Mouse (Mus musculus) heart, embryonic 16.5 days (tissue): ENCODE results near the gene Tpgs1. TPM values are rescaled to one million over a fixed set of nuclear protein-coding genes. Genes with fewer than 3 reads are reported as not detected.

Source experiments
- ATAC-seq: fragments of 200-750 bp; cut with Nextera tagmentation; replicated peaks from 2 replicates; pipeline ENCODE4 v1.8.0; 2017; ENCODE audit warnings: moderate number of reproducible peaks; ENCODE audit not compliant: insufficient read depth, low FRiP score; ENCODE audit errors: extremely low read depth
- H3K27ac ChIP-seq: fragments of 300-500 bp; sonication (generic); 2 replicates; pipeline ENCODE4 v1.5.1; 2014; ENCODE audit warnings: mild to moderate bottlenecking, low read length, control low read depth, moderate library complexity
- H3K27me3 ChIP-seq: fragments of 300-500 bp; sonication (generic); 2 replicates; pipeline ENCODE4 v1.6.1; 2014; ENCODE audit warnings: low read length, mixed read lengths; ENCODE audit not compliant: control insufficient read depth, insufficient read depth
- H3K36me3 ChIP-seq: fragments of 300-500 bp; sonication (generic); 2 replicates; pipeline ENCODE4 v1.6.1; 2014; ENCODE audit not compliant: control insufficient read depth, insufficient read depth
- H3K4me1 ChIP-seq: fragments of 300-500 bp; sonication (generic); 2 replicates; pipeline ENCODE4 v1.6.1; 2014; ENCODE audit warnings: low read length, mixed read lengths; ENCODE audit not compliant: control insufficient read depth, insufficient read depth
- H3K4me2 ChIP-seq: fragments of 300-500 bp; sonication (generic); 2 replicates; pipeline ENCODE4 v1.6.1; 2014; ENCODE audit warnings: low read depth, mild to moderate bottlenecking, control low read depth, low read length
- H3K4me3 ChIP-seq: fragments of 300-500 bp; sonication (generic); 2 replicates; pipeline ENCODE4 v1.5.1; 2014; ENCODE audit warnings: mild to moderate bottlenecking, control low read depth, low read length
- H3K9ac ChIP-seq: fragments of 300-500 bp; sonication (generic); 2 replicates; pipeline ENCODE4 v1.6.1; 2014; ENCODE audit warnings: low read length, control low read depth
- H3K9me3 ChIP-seq: fragments of 300-500 bp; sonication (generic); replicated peaks from 2 replicates; pipeline ENCODE4 v1.6.1; 2016; ENCODE audit warnings: low read length; ENCODE audit not compliant: control insufficient read depth
- WGBS: fragments of 180-500 bp; shearing (Covaris S2); extraction: QIAGEN DNeasy Blood & Tissue Kit; methylation state at CpG from one replicate; pipeline ENCODE4 v1.1.7; 2014; 5-methylcytosine and 5-hydroxymethylcytosine counted together
- polyA plus RNA-seq: library from polyadenylated mRNA; unstranded; fragments of >200 nt; fragmentation: Nextera tagmentation; extraction: Ambion mirVana; gene quantifications from 2 replicates; pipeline ENCODE4 v1.2.1, GENCODE M21; 2015

Gene Tpgs1
- polyA plus RNA-seq, 1 experiment from 2014 or later: 47.0 TPM

- Histone ChIP-seq H3K27me3 (peaks cover 48% of the 10 kb centered on the region), H3K9me3 (no peaks in the 10 kb centered on the region; the same call in 1 of the 2 replicates), H3K36me3 (no peaks in the 10 kb centered on the region), H3K9ac (peak within 1 kb of the TSS; percentile 62), H3K4me2 (peak within 1 kb of the TSS; percentile 83), H3K4me3 (peak within 1 kb of the TSS; percentile 64), H3K27ac (no peak within 1 kb of the TSS), H3K4me1 (peaks cover 7% of the 10 kb centered on the region)
- 0 out of 2 replicates have a peak, but pooled peaks have one; percentile 53 for ATAC-seq
- WGBS: under 1% methylated on average over 99 of the region's 116 CpGs
Observed at GRCm38 (mm10) chr10:79637128-79638110, 31.8 kb upstream of the Tpgs1 start, which contains the start of gene Shc2. Gene Shc2 (minus strand): TSS chr10:79637918.

- no peak overlapping the region for H3K27ac ChIP-seq
- peaks cover 7% of the 10 kb centered on the region for H3K4me1 ChIP-seq
- peak overlapping the region; percentile 52 for H3K4me2 ChIP-seq
- peak overlapping the region; percentile 32 for H3K4me3 ChIP-seq
- H3K36me3 ChIP-seq: no peaks in the 10 kb centered on the region
- no peaks in the 10 kb centered on the region; the same call in 1 of the 2 replicates for H3K9me3 ChIP-seq
- peak; percentile 35; the same call in 1 of the 2 replicates for ATAC-seq
- WGBS: 8% methylated on average over 23 of the region's 23 CpGs
- peak overlapping the region; percentile 15; the same call in 1 of the 2 replicates for H3K9ac ChIP-seq
- H3K27me3 ChIP-seq: peaks cover 48% of the 10 kb centered on the region
Observed at GRCm38 (mm10) chr10:79638486-79639204, 30.5 kb upstream of the Tpgs1 start.

GRCm38 (mm10) chr10:79645711-79646110, 23.5 kb upstream of the Tpgs1 start, which contains the start of gene Odf3l2:
Gene Odf3l2 (minus strand): TSS chr10:79645738.
- H3K27me3 ChIP-seq: no peaks in the 10 kb centered on the region; the same call in 1 of the 2 replicates
- H3K4me3 ChIP-seq: no peak within 1 kb of the TSS
- no peak within 1 kb of the TSS for H3K9ac ChIP-seq
- 66% methylated on average over 8 of the region's 8 CpGs for WGBS
- H3K4me1 ChIP-seq: no peaks in the 10 kb centered on the region
- no peak within 1 kb of the TSS for H3K4me2 ChIP-seq
- no peak within 1 kb of the TSS for H3K27ac ChIP-seq
- no peak for ATAC-seq
- no peaks in the 10 kb centered on the region for H3K36me3 ChIP-seq
- no peaks in the 10 kb centered on the region for H3K9me3 ChIP-seq

- WGBS: 26% methylated on average over 7 of the region's 7 CpGs
- ATAC-seq: peak; percentile 49; the same call in 1 of the 2 replicates
- H3K4me1 ChIP-seq: no peaks in the 10 kb centered on the region
Observed at GRCm38 (mm10) chr10:79649070-79649751, 20.0 kb upstream of the Tpgs1 start.

GRCm38 (mm10) chr10:79652789-79653188, 16.4 kb upstream of the Tpgs1 start:
- no peaks in the 10 kb centered on the region for H3K4me1 ChIP-seq
- 78% methylated on average over 7 of the region's 7 CpGs for WGBS

More at GRCm38 (mm10) chr10:79649070-79649751, 20.0 kb upstream of the Tpgs1 start:
- Histone ChIP-seq H3K9me3 (no peaks in the 10 kb centered on the region), H3K4me2 (no peak overlapping the region), H3K4me3 (no peak overlapping the region), H3K9ac (no peak overlapping the region), H3K27ac (no peak overlapping the region), H3K27me3 (peaks cover 7% of the 10 kb centered on the region), H3K36me3 (no peaks in the 10 kb centered on the region)

GRCm38 (mm10) chr10:79654946-79655395, 14.2 kb upstream of the Tpgs1 start:
- Histone ChIP-seq H3K4me1 (no peaks in the 10 kb centered on the region), H3K27me3 (peaks cover 13% of the 10 kb centered on the region), H3K9ac (no peak overlapping the region), H3K36me3 (no peaks in the 10 kb centered on the region), H3K9me3 (no peaks in the 10 kb centered on the region), H3K27ac (no peak overlapping the region), H3K4me2 (no peak overlapping the region), H3K4me3 (no peak overlapping the region)
- ATAC-seq: no peak
- WGBS: 40% methylated on average over 1 of the region's 1 CpGs

More at GRCm38 (mm10) chr10:79652789-79653188, 16.4 kb upstream of the Tpgs1 start:
- ATAC-seq: no peak
- Histone ChIP-seq H3K27me3 (peaks cover 13% of the 10 kb centered on the region), H3K9ac (no peak overlapping the region), H3K36me3 (no peaks in the 10 kb centered on the region), H3K27ac (no peak overlapping the region), H3K4me3 (no peak overlapping the region), H3K9me3 (no peaks in the 10 kb centered on the region), H3K4me2 (no peak overlapping the region)

- WGBS: 20% methylated on average over 4 of the region's 4 CpGs
- H3K4me3 ChIP-seq: no peak overlapping the region
- H3K9me3 ChIP-seq: 0 out of 2 replicates have a peak, but pooled peaks cover 2% of the 10 kb centered on the region
- no peaks in the 10 kb centered on the region for H3K36me3 ChIP-seq
- H3K4me1 ChIP-seq: no peaks in the 10 kb centered on the region
- H3K9ac ChIP-seq: no peak overlapping the region
- ATAC-seq: no peak
- H3K4me2 ChIP-seq: no peak overlapping the region
- peaks cover 6% of the 10 kb centered on the region for H3K27me3 ChIP-seq
- no peak overlapping the region for H3K27ac ChIP-seq
Observed at GRCm38 (mm10) chr10:79658829-79659228, 10.3 kb upstream of the Tpgs1 start.

GRCm38 (mm10) chr10:79660298-79660697, 8.9 kb upstream of the Tpgs1 start:
- no peaks in the 10 kb centered on the region for H3K36me3 ChIP-seq
- H3K27me3 ChIP-seq: peaks cover 7% of the 10 kb centered on the region
- ATAC-seq: no peak
- H3K27ac ChIP-seq: no peak overlapping the region
- no peak overlapping the region for H3K4me3 ChIP-seq
- WGBS: 84% methylated on average over 2 of the region's 2 CpGs
- no peak overlapping the region for H3K4me2 ChIP-seq
- H3K9ac ChIP-seq: no peak overlapping the region
- no peaks in the 10 kb centered on the region for H3K4me1 ChIP-seq
- 0 out of 2 replicates have a peak, but pooled peaks cover 2% of the 10 kb centered on the region for H3K9me3 ChIP-seq
